Mouse (Mus musculus) CD8-positive naive resting alpha-beta T cell, adult 2 months (primary cell): ENCODE results near the gene Fem1a.
"Not testable (repeated sequence)": the region's sequence is repeated elsewhere in the genome, so short reads cannot be mapped to it uniquely, and the experiment has no call there.

Experiments used
- DNase-seq, 2 experiments: peaks; one replicate each; pipeline ENCODE4 v3.0.0; 2022; ENCODE audit warnings: low read depth in 2 of 2, low spot score in 2 of 2

Gene Fem1a

GRCm38 (mm10) chr17:56255429-56255828 is 1.2 kb upstream of the Fem1a start:
- DNase-seq = no peak

GRCm38 (mm10) chr17:56255863-56256238 is 759 bp upstream of the Fem1a start:
- peak; percentile 96 for DNase-seq

- no peak for DNase-seq
These were observed 728 bp downstream of the Fem1a start for GRCm38 (mm10) chr17:56257181-56257894.

GRCm38 (mm10) chr17:56258269-56258668 is 1.7 kb downstream of the Fem1a start:
- DNase-seq = not testable (repeated sequence)

GRCm38 (mm10) chr17:56258812-56259211 is 2.2 kb downstream of the Fem1a start:
- not testable (repeated sequence) for DNase-seq

GRCm38 (mm10) chr17:56259301-56260037 is 2.9 kb downstream of the Fem1a start:
- no peak for DNase-seq

- no peak for DNase-seq
These were observed 4.6 kb downstream of the Fem1a start for GRCm38 (mm10) chr17:56261166-56261565.

GRCm38 (mm10) chr17:56262645-56263094 is 6.1 kb downstream of the Fem1a start:
- DNase-seq = no peak

- peak; percentile 63 to 75 for DNase-seq
These were observed 7.4 kb downstream of the Fem1a start for GRCm38 (mm10) chr17:56264020-56264419.

- no peak for DNase-seq
These were observed 8.4 kb downstream of the Fem1a start for GRCm38 (mm10) chr17:56265011-56265410.

GRCm38 (mm10) chr17:56265869-56266268 is 9.3 kb downstream of the Fem1a start:
- no peak for DNase-seq

- no peak for DNase-seq
These were observed 9.7 kb downstream of the Fem1a start for GRCm38 (mm10) chr17:56266271-56266670.

GRCm38 (mm10) chr17:56269153-56269630 is 12.6 kb downstream of the Fem1a start:
- DNase-seq = peak; percentile 52 to 62

- DNase-seq = no peak
These were observed 13.1 kb downstream of the Fem1a start for GRCm38 (mm10) chr17:56269741-56270140.

GRCm38 (mm10) chr17:56271609-56272253 is 15.1 kb downstream of the Fem1a start:
- DNase-seq = no peak

- DNase-seq = no peak
These were observed 16.0 kb downstream of the Fem1a start for GRCm38 (mm10) chr17:56272644-56273043.

- no peak for DNase-seq
These were observed 16.9 kb downstream of the Fem1a start for GRCm38 (mm10) chr17:56273482-56273881.

GRCm38 (mm10) chr17:56273986-56274385 is 17.4 kb downstream of the Fem1a start:
- DNase-seq = no peak

- DNase-seq = no peak
These were observed 19.4 kb downstream of the Fem1a start for GRCm38 (mm10) chr17:56275842-56276480.

GRCm38 (mm10) chr17:56276643-56277566 is 20.3 kb downstream of the Fem1a start, which contains the start of gene Ticam1:
TSS of gene Ticam1 (minus strand) at chr17:56276786.
- peak; percentile 56 to 59 for DNase-seq
